Mouse (Mus musculus): ENCODE measurements around the gene Coa5. TPM values are rescaled to one million over a fixed set of nuclear protein-coding genes. Genes with fewer than 3 reads are reported as not detected.
A peak's percentile ranks its signal among the peaks of the same experiment; 100 is the strongest.

The Coa5 gene
- total RNA-seq (2012; rRNA removed) (43.8 and 49.7 TPM in 2 replicates), total RNA-seq (2014; rRNA removed) (61.4 and 62.8 TPM in 2 replicates), polyA plus RNA-seq (2012; ENCODE audit: insufficient read length, low read depth) (69.8 and 79.8 TPM in 2 replicates)

DNA sequence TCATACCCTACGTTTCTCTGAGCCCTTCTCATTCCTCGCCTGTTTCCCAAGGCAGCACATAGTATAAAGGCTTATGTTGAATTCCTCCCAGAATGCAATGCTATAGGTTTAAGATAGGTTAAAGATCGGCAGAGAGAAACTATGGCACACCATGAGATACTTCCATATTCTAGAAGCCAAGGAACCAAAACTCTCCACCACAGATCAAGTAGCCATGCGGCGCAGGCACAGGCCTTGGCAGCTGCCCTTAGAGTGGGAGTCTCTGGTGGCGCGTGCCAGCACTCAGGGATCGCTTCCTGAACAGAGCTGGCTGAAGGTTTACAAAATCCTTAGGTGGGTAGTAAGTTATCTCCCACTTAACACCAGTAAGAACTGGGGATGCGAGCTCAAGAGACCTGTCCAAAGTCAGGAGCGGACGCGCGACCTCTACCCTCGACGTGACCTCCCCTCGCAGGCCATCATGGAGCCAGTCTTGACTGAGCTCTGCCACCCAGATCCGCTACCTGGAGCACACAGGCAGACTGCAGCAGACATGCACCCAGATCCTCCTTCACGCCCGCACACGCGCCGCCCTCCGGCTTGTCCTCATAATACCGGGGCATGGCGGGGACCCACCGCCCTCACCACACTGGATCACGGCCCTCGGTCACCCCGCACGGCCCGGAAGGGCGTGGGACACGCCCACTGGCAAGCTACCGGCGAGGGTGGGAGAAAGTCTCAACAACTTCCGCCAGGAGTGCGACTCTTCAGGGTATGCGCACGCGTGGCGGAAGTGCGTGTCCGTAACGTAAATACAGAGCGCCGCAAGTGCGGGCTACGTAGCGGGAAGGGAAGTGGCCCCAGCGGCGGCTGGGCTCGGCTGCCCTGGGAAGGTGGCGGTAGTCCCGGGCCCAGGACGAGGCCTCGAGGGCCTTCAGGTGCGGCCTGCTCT is at the start of gene Coa5, which contains the start of gene Unc50:
Coa5 (minus strand) TSS at position 738 of the 931 bp plus-strand sequence.
Unc50 (plus strand) TSS at position 774 of the 931 bp plus-strand sequence.
- Histone ChIP-seq H3K4me3 (replicated peaks in 1 of 3; ENCODE audit: low read depth in 2 of 3, low read length in 2 of 3, poor library complexity in 1 of 3) (peak within 1 kb of the TSS; percentile 80 to 95 (median 85)), H3K9ac (ENCODE audit: insufficient read depth, low read depth) (peak within 1 kb of the TSS; percentile 83), H3K9me3 (replicated peaks; ENCODE audit: low read length) (peaks cover 4% of the 10 kb centered on the region), H3K79me2 (replicated peaks; ENCODE audit: control insufficient read depth, extremely low read depth, insufficient read depth, poor library complexity, severe bottlenecking) (peaks cover 45% of the 10 kb centered on the region), H3K27me3 (replicated peaks) (no peaks in the 10 kb centered on the region), H3K36me3 (replicated peaks in 1 of 2; ENCODE audit: control insufficient read depth in 1 of 2, insufficient read depth in 1 of 2, low read length in 1 of 2) (peaks cover 32 to 62% of the 10 kb centered on the region in 2 experiments), H3K4me2 (ENCODE audit: insufficient read depth, low read depth, poor library complexity, severe bottlenecking) (peak within 1 kb of the TSS; percentile 92), H3K4me1 (ENCODE audit: control insufficient read depth in 1 of 2, insufficient read depth in 2 of 2) (peaks cover 10 to 49% of the 10 kb centered on the region in 2 experiments), H3K27ac (ENCODE audit: insufficient read depth, low read depth) (peak within 1 kb of the TSS; percentile 40)
- TF ChIP-seq TCF12 (IDR thresholded peaks at IDR 0.05; ENCODE audit: low read depth, low read length) (peak; percentile 63), JUND (conservative IDR thresholded peaks at IDR 0.05; ENCODE audit: low read depth, low read length) (no peak), EP300 (IDR thresholded peaks at IDR 0.05; ENCODE audit: low read length) (no peak), TBP (conservative IDR thresholded peaks at IDR 0.05; ENCODE audit: low read depth, low read length) (peak; percentile 82), UBTF (IDR thresholded peaks at IDR 0.05; ENCODE audit: low read depth, low read length) (peak; percentile 75; the same call in 1 of the 2 replicates), CHD2 (IDR thresholded peaks at IDR 0.05; ENCODE audit: low read length) (no peak; the same call in 1 of the 2 replicates), SMC3 (IDR thresholded peaks at IDR 0.05; ENCODE audit: low read depth, low read length) (no peak), CHD1 (IDR thresholded peaks at IDR 0.05; ENCODE audit: low read depth, low read length) (no peak), POLR2A (IDR thresholded peaks at IDR 0.05; ENCODE audit: low read depth, low read length) (peak; percentile 83), USF2 (conservative IDR thresholded peaks at IDR 0.05; ENCODE audit: low read depth, low read length) (no peak), GABPA (IDR thresholded peaks at IDR 0.05; ENCODE audit: insufficient replicate concordance, low read depth, low read length) (peak; percentile 83; the same call in 1 of the 2 replicates), IRF4 (IDR thresholded peaks at IDR 0.05; ENCODE audit: low read depth, low read length) (peak; percentile 70; the same call in 1 of the 2 replicates), MYC (IDR thresholded peaks at IDR 0.05; ENCODE audit: low read depth, low read length) (peak; percentile 60), BHLHE40 (IDR thresholded peaks at IDR 0.05; ENCODE audit: low read depth, low read length) (peak; percentile 42), SIN3A (IDR thresholded peaks at IDR 0.05; ENCODE audit: low read length) (peak; percentile 99), E2F4 (IDR thresholded peaks at IDR 0.05; ENCODE audit: insufficient replicate concordance, low read depth, low read length) (no peak), USF1 (IDR thresholded peaks at IDR 0.05; ENCODE audit: low read depth, low read length) (no peak), MEF2A (IDR thresholded peaks at IDR 0.05; ENCODE audit: borderline replicate concordance, low read depth, low read length) (no peak), CTCF (conservative IDR thresholded peaks at IDR 0.05 in 1 of 2, IDR thresholded peaks at IDR 0.05 in 1 of 2; ENCODE audit: low read depth in 2 of 2, low read length in 2 of 2) (no peak), ZMIZ1 (IDR thresholded peaks at IDR 0.05; ENCODE audit: low read depth, low read length) (peak; percentile 59), ZKSCAN1 (IDR thresholded peaks at IDR 0.05; ENCODE audit: borderline replicate concordance, low read depth, low read length) (no peak), KAT2A (IDR thresholded peaks at IDR 0.05; ENCODE audit: insufficient replicate concordance, low read length) (peak; percentile 97), ZNF384 (IDR thresholded peaks at IDR 0.05; ENCODE audit: low read depth, low read length) (no peak), RAD21 (IDR thresholded peaks at IDR 0.05; ENCODE audit: low read depth, low read length) (no peak), MAX (IDR thresholded peaks at IDR 0.05; ENCODE audit: low read length) (peak; percentile 70), RCOR1 (conservative IDR thresholded peaks at IDR 0.05; ENCODE audit: low read depth, low read length) (no peak), ELF1 (IDR thresholded peaks at IDR 0.05; ENCODE audit: low read depth, low read length) (peak; percentile 100), NRF1 (IDR thresholded peaks at IDR 0.05; ENCODE audit: low read depth, low read length) (peak; percentile 91), MAFK (IDR thresholded peaks at IDR 0.05; ENCODE audit: insufficient replicate concordance, low read length) (no peak), NELFE (IDR thresholded peaks at IDR 0.05; ENCODE audit: low read depth, low read length) (peak; percentile 76; the same call in 1 of the 2 replicates), HCFC1 (IDR thresholded peaks at IDR 0.05; ENCODE audit: low read depth, low read length) (peak; percentile 96), POLR2AphosphoS2 (IDR thresholded peaks at IDR 0.05; ENCODE audit: low read depth, low read length) (no peak), ETS1 (conservative IDR thresholded peaks at IDR 0.05; ENCODE audit: low read depth, low read length) (0 out of 2 replicates have a peak, but pooled peaks have one; percentile 11), ZC3H11A (IDR thresholded peaks at IDR 0.05; ENCODE audit: low read depth, low read length) (no peak), MXI1 (IDR thresholded peaks at IDR 0.05; ENCODE audit: low read depth, low read length) (peak; percentile 97), PAX5 (IDR thresholded peaks at IDR 0.05; ENCODE audit: low read length) (no peak), MAZ (IDR thresholded peaks at IDR 0.05; ENCODE audit: low read depth, low read length) (no peak), JUN (IDR thresholded peaks at IDR 0.05; ENCODE audit: insufficient read depth, low read depth, low read length) (no peak)
- in situ Hi-C loops (cut with MboI; ENCODE audit: low pct_ligation_motif_present, low pct_unique_long_range_greater_than_20kb, low sequenced_read_pairs) (no loop called here), dilution Hi-C loops (cut with MboI; ENCODE audit: extremely low pct_ligation_motif_present, extremely low pct_unique_long_range_greater_than_20kb, low sequenced_read_pairs) (no loop called here)
- DNase-seq (ENCODE audit: extremely low read depth) = peak; percentile 95
